Mouse (Mus musculus) stomach, postnatal 0 days (tissue): Measurements from ENCODE around the gene Las1l.

ENCODE experiments used
- CTCF ChIP-seq: IDR thresholded peaks from 2 replicates; pipeline ENCODE4 v1.5.1; 2016; ENCODE audit warnings: antibody characterized with exemption, low read depth, mild to moderate bottlenecking, moderate library complexity
- EP300 ChIP-seq: optimal IDR thresholded peaks from 2 replicates; pipeline ENCODE3; 2016; ENCODE audit warnings: antibody characterized with exemption

DNA sequence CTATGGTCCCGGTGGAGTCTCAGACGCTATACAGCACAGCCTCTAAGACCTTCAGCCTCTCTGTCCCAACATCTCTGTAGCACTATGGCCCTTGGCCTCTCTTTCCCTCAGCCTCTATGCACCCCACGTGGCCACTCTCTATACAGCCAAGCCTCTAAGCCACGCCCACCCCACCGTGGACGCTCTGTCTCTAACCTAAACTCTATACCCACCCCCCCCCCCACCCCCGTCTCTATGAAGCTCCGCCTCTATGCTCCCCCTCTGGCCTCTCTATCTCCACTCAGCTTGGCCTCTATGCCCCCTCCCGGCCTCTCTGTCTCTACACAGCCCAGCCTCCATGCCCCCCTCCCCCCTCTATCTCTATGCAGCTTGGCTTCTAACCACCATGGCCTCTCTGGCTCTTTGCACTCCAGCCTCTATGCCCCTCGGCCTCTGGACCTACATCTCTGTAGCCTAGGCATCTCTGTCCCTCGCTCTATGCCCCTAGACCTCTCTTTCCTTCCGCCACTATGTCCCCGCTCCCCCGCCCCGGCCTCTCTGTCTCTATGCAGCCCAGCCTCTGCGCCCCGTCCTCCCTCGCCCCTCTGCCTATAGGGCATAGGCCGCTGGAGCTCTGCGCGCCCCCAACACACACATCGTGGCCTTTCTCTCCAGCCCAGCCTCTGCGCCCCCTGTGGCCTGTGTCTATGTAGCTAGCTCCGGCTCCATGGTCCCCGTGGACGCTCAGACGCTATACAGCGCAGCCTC is 11.3 kb upstream of the Las1l start:
- TF ChIP-seq CTCF (peak; percentile 59), EP300 (no peak)
